Mouse (Mus musculus) testis, adult 2 months (tissue): ENCODE measurements around the gene Aamp.

Source experiments
- CTCF ChIP-seq: fragments of 200-500 bp; IDR thresholded peaks from 2 replicates; pipeline ENCODE4 v1.5.1; 2012; ENCODE audit warnings: low read depth, mild to moderate bottlenecking, inconsistent platforms, low read length, moderate library complexity; ENCODE audit not compliant: control insufficient read depth, insufficient read depth, insufficient replicate concordance
- POLR2A ChIP-seq: fragments of 200-500 bp; IDR thresholded peaks from 2 replicates; pipeline ENCODE4 v1.6.1; 2012; ENCODE audit warnings: low read depth, mild to moderate bottlenecking, inconsistent platforms, low read length, moderate library complexity; ENCODE audit not compliant: control insufficient read depth

- TF ChIP-seq CTCF (no peak), POLR2A (no peak)
These were observed 23.7 kb upstream of the Aamp start for GRCm38 (mm10) chr1:74308001-74308964.
